Mouse (Mus musculus) G1E (cell line): ENCODE measurements around the gene Mrpl47.

Experiments used
- CTCF ChIP-seq: IDR thresholded peaks from 2 replicates; pipeline ENCODE4 v1.5.1; 2012; ENCODE audit warnings: low read depth, low read length, inconsistent platforms, mixed read lengths
- GATA1 ChIP-seq: IDR thresholded peaks from 2 replicates; pipeline ENCODE4 v1.6.1; 2012; ENCODE audit warnings: borderline replicate concordance, low read length, inconsistent platforms, mixed read lengths
- POLR2AphosphoS5 ChIP-seq: IDR thresholded peaks from 2 replicates; pipeline ENCODE4 v1.6.1; 2012; ENCODE audit warnings: low read depth, low read length, inconsistent platforms; ENCODE audit not compliant: insufficient replicate concordance
- TAL1 ChIP-seq: conservative IDR thresholded peaks from 2 replicates; pipeline ENCODE4 v1.6.1; 2012; ENCODE audit warnings: low read depth, low read length, inconsistent platforms, mixed read lengths

DNA sequence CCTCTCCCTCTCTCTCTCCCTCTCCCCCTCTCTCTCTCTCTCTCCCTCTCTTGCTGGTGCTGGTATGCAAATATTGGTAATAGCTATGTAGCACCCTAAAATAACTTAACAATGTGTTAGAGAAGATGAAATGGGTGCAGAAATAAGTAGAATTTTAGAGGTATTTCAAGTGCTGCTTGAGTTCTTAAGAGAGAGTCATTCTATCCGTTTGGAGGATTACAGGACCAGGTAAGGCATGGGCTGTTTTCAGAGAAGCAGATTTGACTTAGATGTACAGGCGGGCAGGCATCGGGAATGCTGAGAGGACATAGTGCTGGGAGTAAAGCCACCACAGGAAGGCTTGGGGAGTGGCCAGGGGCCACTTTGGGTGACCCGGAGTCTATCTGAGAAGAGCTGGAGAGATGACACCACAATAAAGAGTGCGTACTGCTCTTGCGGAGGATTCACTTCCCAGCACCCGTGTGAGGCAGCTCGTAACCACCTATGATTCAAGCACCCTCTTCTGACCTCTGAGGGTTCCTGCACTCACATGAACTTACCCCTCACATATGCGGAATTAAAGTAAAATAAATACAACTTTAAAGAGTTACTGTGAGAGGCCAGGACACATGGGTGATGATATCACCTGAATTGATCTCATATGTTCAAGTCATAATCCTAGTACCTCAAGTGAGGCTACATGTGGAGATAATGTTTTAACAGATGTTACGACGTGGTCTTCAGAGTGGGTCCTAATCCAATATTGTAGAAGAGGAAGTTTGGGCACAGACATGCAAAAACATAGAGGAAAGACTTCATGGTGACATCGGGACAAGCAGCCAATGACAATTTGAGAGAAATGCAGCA, 42.4 kb downstream of the Mrpl47 start:
- TF ChIP-seq GATA1, result no peak
- no peak for TF ChIP-seq POLR2AphosphoS5
- no peak for TF ChIP-seq CTCF
- TF ChIP-seq TAL1, result no peak
